Mouse (Mus musculus) lung, embryonic 16.5 days (tissue): ENCODE measurements around the gene Ano10. TPM values are rescaled to one million over a fixed set of nuclear protein-coding genes. Genes with fewer than 3 reads are reported as not detected.
A peak's percentile ranks its signal among the peaks of the same experiment; 100 is the strongest.

Source experiments
- ATAC-seq: fragments of 200-750 bp; cut with Nextera tagmentation; 2 replicates; pipeline ENCODE4 v1.8.0; 2017; ENCODE audit warnings: low read depth, mild to moderate bottlenecking, moderate library complexity
- H3K27ac ChIP-seq: fragments of 300-500 bp; sonication (generic); 2 replicates; pipeline ENCODE4 v1.5.1; 2014; ENCODE audit warnings: mild to moderate bottlenecking, control low read depth, low read length
- H3K27me3 ChIP-seq: fragments of 300-500 bp; sonication (generic); 2 replicates; pipeline ENCODE4 v1.6.1; 2014; ENCODE audit warnings: low read depth, low read length, mixed read lengths; ENCODE audit not compliant: control insufficient read depth, insufficient read depth
- H3K36me3 ChIP-seq: fragments of 300-500 bp; sonication (generic); 2 replicates; pipeline ENCODE4 v1.6.1; 2014; ENCODE audit warnings: low read length; ENCODE audit not compliant: control insufficient read depth, insufficient read depth
- H3K4me1 ChIP-seq: fragments of 300-500 bp; sonication (generic); replicated peaks from 2 replicates; pipeline ENCODE4 v1.6.1; 2014; ENCODE audit warnings: low read length, mixed read lengths; ENCODE audit not compliant: control insufficient read depth, insufficient read depth
- H3K4me2 ChIP-seq: fragments of 300-500 bp; sonication (generic); 2 replicates; pipeline ENCODE4 v1.6.1; 2014; ENCODE audit warnings: low read depth, low read length, control low read depth
- H3K4me3 ChIP-seq: fragments of 300-500 bp; sonication (generic); 2 replicates; pipeline ENCODE4 v1.5.1; 2014; ENCODE audit warnings: mild to moderate bottlenecking, low read length, control low read depth
- H3K9ac ChIP-seq: fragments of 300-500 bp; sonication (generic); 2 replicates; pipeline ENCODE4 v1.6.1; 2014; ENCODE audit warnings: low read length, control low read depth
- H3K9me3 ChIP-seq: fragments of 300-500 bp; sonication (generic); 2 replicates; pipeline ENCODE4 v1.6.1; 2016; ENCODE audit warnings: low read length; ENCODE audit not compliant: control insufficient read depth
- WGBS: fragments of 180-500 bp; shearing (Covaris S2); extraction: QIAGEN DNeasy Blood & Tissue Kit; methylation state at CpG from one replicate; pipeline ENCODE4 v1.1.7; 2014; 5-methylcytosine and 5-hydroxymethylcytosine counted together
- polyA plus RNA-seq: library from polyadenylated mRNA; unstranded; fragments of >200 nt; fragmentation: Nextera tagmentation; extraction: Ambion mirVana; gene quantifications from 2 replicates; pipeline ENCODE4 v1.2.1, GENCODE M21; 2015

Ano10 gene
- polyA plus RNA-seq, 1 experiment from 2014 or later = 31.8 TPM

GRCm38 (mm10) chr9:122186643-122187226 is 107.5 kb downstream of the Ano10 start:
- H3K36me3 ChIP-seq = no peaks in the 10 kb centered on the region
- WGBS = 47% methylated on average over 1 of the region's 1 CpGs

GRCm38 (mm10) chr9:122185953-122186352 is 108.3 kb downstream of the Ano10 start:
- no peaks in the 10 kb centered on the region for H3K4me1 ChIP-seq
- ATAC-seq = no peak
- no peaks in the 10 kb centered on the region for H3K36me3 ChIP-seq
- no peak overlapping the region for H3K4me3 ChIP-seq
- no peak overlapping the region for H3K9ac ChIP-seq
- H3K4me2 ChIP-seq = no peak overlapping the region
- H3K9me3 ChIP-seq = no peaks in the 10 kb centered on the region
- H3K27ac ChIP-seq = no peak overlapping the region
- 79% methylated on average over 6 of the region's 6 CpGs for WGBS
- H3K27me3 ChIP-seq = no peaks in the 10 kb centered on the region

More at GRCm38 (mm10) chr9:122186643-122187226, 107.5 kb downstream of the Ano10 start:
- Histone ChIP-seq H3K9me3 (no peaks in the 10 kb centered on the region), H3K9ac (no peak overlapping the region), H3K27me3 (no peaks in the 10 kb centered on the region), H3K4me2 (no peak overlapping the region), H3K27ac (no peak overlapping the region), H3K4me1 (no peaks in the 10 kb centered on the region), H3K4me3 (no peak overlapping the region)
- ATAC-seq = 0 out of 2 replicates have a peak, but pooled peaks have one; percentile 41

- ATAC-seq = peak; percentile 57; the same call in 1 of the 2 replicates
- Histone ChIP-seq H3K4me2 (no peak overlapping the region), H3K27ac (no peak overlapping the region), H3K4me1 (no peaks in the 10 kb centered on the region), H3K27me3 (no peaks in the 10 kb centered on the region), H3K9ac (no peak overlapping the region), H3K36me3 (no peaks in the 10 kb centered on the region), H3K4me3 (no peak overlapping the region), H3K9me3 (no peaks in the 10 kb centered on the region)
- 4% methylated on average over 2 of the region's 2 CpGs for WGBS
These were observed 109.2 kb downstream of the Ano10 start for GRCm38 (mm10) chr9:122185061-122185460.

- Histone ChIP-seq H3K4me3 (no peak overlapping the region), H3K36me3 (no peaks in the 10 kb centered on the region), H3K4me2 (no peak overlapping the region), H3K9ac (no peak overlapping the region), H3K9me3 (no peaks in the 10 kb centered on the region), H3K27me3 (no peaks in the 10 kb centered on the region), H3K27ac (no peak overlapping the region), H3K4me1 (no peaks in the 10 kb centered on the region)
- WGBS = 69% methylated on average over 3 of the region's 3 CpGs
- no peak for ATAC-seq
These were observed 109.9 kb downstream of the Ano10 start for GRCm38 (mm10) chr9:122184329-122184728.

- Histone ChIP-seq H3K27me3 (no peaks in the 10 kb centered on the region), H3K9me3 (no peaks in the 10 kb centered on the region), H3K9ac (no peak overlapping the region), H3K27ac (no peak overlapping the region), H3K4me1 (peaks cover 5% of the 10 kb centered on the region; the same call in 1 of the 2 replicates), H3K36me3 (no peaks in the 10 kb centered on the region), H3K4me3 (no peak overlapping the region), H3K4me2 (no peak overlapping the region)
- WGBS = 82% methylated on average over 4 of the region's 4 CpGs
- no peak for ATAC-seq
These were observed 111.1 kb downstream of the Ano10 start for GRCm38 (mm10) chr9:122183074-122183473.

GRCm38 (mm10) chr9:122180105-122180504 is 114.1 kb downstream of the Ano10 start:
- Histone ChIP-seq H3K4me3 (no peak overlapping the region), H3K27ac (no peak overlapping the region), H3K9ac (no peak overlapping the region), H3K36me3 (no peaks in the 10 kb centered on the region), H3K27me3 (no peaks in the 10 kb centered on the region), H3K4me2 (no peak overlapping the region), H3K9me3 (no peaks in the 10 kb centered on the region), H3K4me1 (peaks cover 6% of the 10 kb centered on the region; the same call in 1 of the 2 replicates)
- WGBS = 73% methylated on average over 3 of the region's 3 CpGs
- ATAC-seq = no peak

- Histone ChIP-seq H3K36me3 (no peaks in the 10 kb centered on the region), H3K9me3 (no peaks in the 10 kb centered on the region), H3K4me1 (peaks cover 6% of the 10 kb centered on the region; the same call in 1 of the 2 replicates), H3K27me3 (no peaks in the 10 kb centered on the region), H3K4me2 (no peak overlapping the region), H3K27ac (no peak overlapping the region), H3K9ac (no peak overlapping the region), H3K4me3 (no peak overlapping the region)
- WGBS = 49% methylated on average over 4 of the region's 4 CpGs
- ATAC-seq = no peak
These were observed 115.8 kb downstream of the Ano10 start for GRCm38 (mm10) chr9:122178427-122178826.

- Histone ChIP-seq H3K36me3 (no peaks in the 10 kb centered on the region), H3K4me1 (peaks cover 6% of the 10 kb centered on the region; the same call in 1 of the 2 replicates), H3K4me2 (no peak overlapping the region), H3K9me3 (no peaks in the 10 kb centered on the region), H3K4me3 (no peak overlapping the region), H3K9ac (no peak overlapping the region), H3K27me3 (no peaks in the 10 kb centered on the region), H3K27ac (no peak overlapping the region)
- WGBS = 60% methylated on average over 7 of the region's 7 CpGs
- ATAC-seq = no peak
These were observed 116.7 kb downstream of the Ano10 start for GRCm38 (mm10) chr9:122177256-122178220.

GRCm38 (mm10) chr9:122174723-122175122 is 119.5 kb downstream of the Ano10 start:
- Histone ChIP-seq H3K27me3 (no peaks in the 10 kb centered on the region), H3K9ac (no peak overlapping the region), H3K9me3 (no peaks in the 10 kb centered on the region), H3K4me2 (no peak overlapping the region), H3K4me1 (peaks cover 6% of the 10 kb centered on the region; the same call in 1 of the 2 replicates), H3K27ac (no peak overlapping the region), H3K4me3 (no peak overlapping the region), H3K36me3 (peaks cover 3% of the 10 kb centered on the region; the same call in 1 of the 2 replicates)
- no peak for ATAC-seq
- WGBS = 86% methylated on average over 6 of the region's 6 CpGs
